Mouse (Mus musculus) G1E (cell line): ENCODE measurements around the gene Oosp3.

Experiments
- CTCF ChIP-seq: IDR thresholded peaks from 2 replicates; pipeline ENCODE4 v1.5.1; 2012; ENCODE audit warnings: low read depth, low read length, inconsistent platforms, mixed read lengths
- GATA1 ChIP-seq: IDR thresholded peaks from 2 replicates; pipeline ENCODE4 v1.6.1; 2012; ENCODE audit warnings: borderline replicate concordance, low read length, inconsistent platforms, mixed read lengths
- GATA2 ChIP-seq: IDR thresholded peaks from 2 replicates; pipeline ENCODE4 v1.6.1; 2012; ENCODE audit warnings: low read depth, low read length, inconsistent platforms, borderline replicate concordance
- POLR2AphosphoS5 ChIP-seq: IDR thresholded peaks from 2 replicates; pipeline ENCODE4 v1.6.1; 2012; ENCODE audit warnings: low read depth, low read length, inconsistent platforms; ENCODE audit not compliant: insufficient replicate concordance
- TAL1 ChIP-seq: conservative IDR thresholded peaks from 2 replicates; pipeline ENCODE4 v1.6.1; 2012; ENCODE audit warnings: low read depth, low read length, inconsistent platforms, mixed read lengths

DNA sequence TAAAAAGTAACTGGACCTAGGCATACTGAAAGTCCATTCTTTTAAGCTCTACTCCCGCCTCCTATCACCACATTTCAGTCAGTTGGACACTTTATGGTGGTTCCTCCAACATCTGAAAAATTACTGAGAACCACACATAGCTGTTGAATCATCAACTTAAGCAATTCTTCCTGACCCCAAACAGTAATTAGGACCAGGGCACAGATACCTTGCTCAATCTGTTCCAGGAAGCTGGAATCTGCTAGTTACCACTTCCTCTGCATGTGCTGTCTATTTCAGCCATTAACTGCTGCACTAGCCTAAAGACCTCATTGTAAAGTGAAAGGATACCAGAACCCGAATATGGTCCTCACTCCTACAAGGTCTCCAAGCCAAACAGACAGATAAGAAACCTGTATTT lies 37.7 kb upstream of the Oosp3 start:
- TF ChIP-seq TAL1: no peak
- no peak for TF ChIP-seq CTCF
- no peak for TF ChIP-seq GATA1
- TF ChIP-seq GATA2: no peak
- TF ChIP-seq POLR2AphosphoS5: no peak
